Mouse (Mus musculus) CH12.LX (cell line): ENCODE data around the gene Srbd1. TPM values are rescaled to one million over a fixed set of nuclear protein-coding genes. Genes with fewer than 3 reads are reported as not detected.

ENCODE experiments used
- DNase-seq: peaks from one replicate; pipeline ENCODE4 v3.0.0-alpha.2; 2013; ENCODE audit errors: extremely low read depth
- H3K27ac ChIP-seq: 2 replicates; pipeline ENCODE4 v1.5.1; 2012; ENCODE audit warnings: low read depth, mild to moderate bottlenecking, control low read depth, moderate library complexity; ENCODE audit not compliant: insufficient read depth
- H3K27me3 ChIP-seq: replicated peaks from 2 replicates; pipeline ENCODE3; 2012; ENCODE audit warnings: inconsistent platforms
- H3K36me3 ChIP-seq, 2 experiments: replicated peaks in 1 of 2; 2 replicates each; pipeline versions ENCODE3 to v1.6.1; 2012; ENCODE audit warnings: inconsistent platforms in 1 of 2, low read length in 1 of 2, mild to moderate bottlenecking in 1 of 2, mixed read lengths in 1 of 2, moderate library complexity in 1 of 2; ENCODE audit not compliant: control insufficient read depth in 1 of 2, insufficient read depth in 1 of 2
- H3K4me1 ChIP-seq, 2 experiments: 2 replicates each; pipeline ENCODE4 v1.6.1; 2012; ENCODE audit warnings: inconsistent platforms in 1 of 2, moderate library complexity in 1 of 2; ENCODE audit not compliant: insufficient read depth in 2 of 2, control insufficient read depth in 1 of 2
- H3K4me2 ChIP-seq: 2 replicates; pipeline ENCODE4 v1.6.1; 2012; ENCODE audit warnings: low read depth, mild to moderate bottlenecking, control low read depth; ENCODE audit not compliant: poor library complexity, insufficient read depth, severe bottlenecking
- H3K4me3 ChIP-seq, 3 experiments: fragments of 150-350 bp in 1 of 3; sonication (generic) in 1 of 3; replicated peaks in 1 of 3; 2 replicates each; pipeline versions ENCODE3 to v1.5.1; 2011 to 2012; ENCODE audit warnings: low read depth in 2 of 3, low read length in 2 of 3, mild to moderate bottlenecking in 2 of 3, moderate library complexity in 2 of 3, control low read depth in 1 of 3, improper control_type of control experiment in 1 of 3, inconsistent platforms in 1 of 3, mixed read lengths in 1 of 3; ENCODE audit not compliant: poor library complexity in 1 of 3
- H3K79me2 ChIP-seq: replicated peaks from 2 replicates; pipeline ENCODE4 v1.6.1; 2012; ENCODE audit warnings: mild to moderate bottlenecking, moderate library complexity; ENCODE audit not compliant: control insufficient read depth, poor library complexity, insufficient read depth, severe bottlenecking; ENCODE audit errors: extremely low read depth
- H3K9ac ChIP-seq: 2 replicates; pipeline ENCODE4 v1.6.1; 2012; ENCODE audit warnings: low read depth, mild to moderate bottlenecking, control low read depth, moderate library complexity; ENCODE audit not compliant: insufficient read depth
- H3K9me3 ChIP-seq: replicated peaks from 2 replicates; pipeline ENCODE3; 2012; ENCODE audit warnings: low read length, inconsistent platforms, mixed read lengths
- BHLHE40 ChIP-seq: IDR thresholded peaks from 2 replicates; pipeline ENCODE4 v1.6.1; 2011; ENCODE audit warnings: mild to moderate bottlenecking, low read depth, low read length, improper control_type of control experiment
- CHD1 ChIP-seq: IDR thresholded peaks from 2 replicates; pipeline ENCODE4 v1.6.1; 2012; ENCODE audit warnings: low read depth, low read length, improper control_type of control experiment, inconsistent platforms
- CHD2 ChIP-seq: IDR thresholded peaks from 2 replicates; pipeline ENCODE4 v1.6.1; 2011; ENCODE audit warnings: low read length, improper control_type of control experiment
- E2F4 ChIP-seq: IDR thresholded peaks from 2 replicates; pipeline ENCODE4 v1.6.1; 2011; ENCODE audit warnings: low read depth, low read length, improper control_type of control experiment; ENCODE audit not compliant: insufficient replicate concordance
- EP300 ChIP-seq: IDR thresholded peaks from 2 replicates; pipeline ENCODE4 v1.6.1; 2011; ENCODE audit warnings: low read length, improper control_type of control experiment
- ETS1 ChIP-seq: conservative IDR thresholded peaks from 2 replicates; pipeline ENCODE4 v1.6.1; 2012; ENCODE audit warnings: low read depth, mild to moderate bottlenecking, inconsistent platforms, low read length, improper control_type of control experiment, moderate library complexity
- HCFC1 ChIP-seq: IDR thresholded peaks from 2 replicates; pipeline ENCODE4 v1.6.1; 2012; ENCODE audit warnings: low read depth, mild to moderate bottlenecking, inconsistent platforms, low read length, improper control_type of control experiment
- JUN ChIP-seq: IDR thresholded peaks from 2 replicates; pipeline ENCODE4 v1.6.1; 2011; ENCODE audit warnings: low read depth, mild to moderate bottlenecking, low read length, improper control_type of control experiment, moderate library complexity; ENCODE audit not compliant: insufficient read depth
- JUND ChIP-seq: conservative IDR thresholded peaks from 2 replicates; pipeline ENCODE4 v1.6.1; 2011; ENCODE audit warnings: low read depth, low read length, improper control_type of control experiment
- MAFK ChIP-seq: IDR thresholded peaks from 2 replicates; pipeline ENCODE4 v1.6.1; 2011; ENCODE audit warnings: low read length, improper control_type of control experiment; ENCODE audit not compliant: insufficient replicate concordance
- MAX ChIP-seq: IDR thresholded peaks from 2 replicates; pipeline ENCODE4 v1.6.1; 2011; ENCODE audit warnings: low read length, improper control_type of control experiment
- MAZ ChIP-seq: IDR thresholded peaks from 2 replicates; pipeline ENCODE4 v1.6.1; 2012; ENCODE audit warnings: low read depth, mild to moderate bottlenecking, inconsistent platforms, low read length, improper control_type of control experiment, moderate library complexity
- NELFE ChIP-seq: IDR thresholded peaks from 2 replicates; pipeline ENCODE4 v1.6.1; 2011; ENCODE audit warnings: low read depth, low read length, improper control_type of control experiment
- NRF1 ChIP-seq: IDR thresholded peaks from 2 replicates; pipeline ENCODE4 v1.6.1; 2014; ENCODE audit warnings: low read depth, mild to moderate bottlenecking, inconsistent platforms, low read length, improper control_type of control experiment, moderate library complexity
- RCOR1 ChIP-seq: conservative IDR thresholded peaks from 2 replicates; pipeline ENCODE4 v1.6.1; 2012; ENCODE audit warnings: low read depth, mild to moderate bottlenecking, inconsistent platforms, low read length, improper control_type of control experiment
- SMC3 ChIP-seq: IDR thresholded peaks from 2 replicates; pipeline ENCODE4 v1.6.1; 2011; ENCODE audit warnings: low read depth, low read length, improper control_type of control experiment
- TCF12 ChIP-seq: IDR thresholded peaks from 2 replicates; pipeline ENCODE4 v1.6.1; 2014; ENCODE audit warnings: low read depth, mild to moderate bottlenecking, inconsistent platforms, low read length, improper control_type of control experiment
- USF1 ChIP-seq: IDR thresholded peaks from 2 replicates; pipeline ENCODE4 v1.6.1; 2014; ENCODE audit warnings: low read depth, mild to moderate bottlenecking, inconsistent platforms, low read length, improper control_type of control experiment
- ZC3H11A ChIP-seq: IDR thresholded peaks from 2 replicates; pipeline ENCODE4 v1.6.1; 2012; ENCODE audit warnings: low read depth, mild to moderate bottlenecking, inconsistent platforms, low read length, improper control_type of control experiment
- ZNF384 ChIP-seq: IDR thresholded peaks from 2 replicates; pipeline ENCODE4 v1.6.1; 2012; ENCODE audit warnings: low read depth, low read length, improper control_type of control experiment, inconsistent platforms
- dilution Hi-C: fragments of 300-500 bp; cut with MboI; formaldehyde crosslinking; loops from 2 replicates; pipeline ENCODE4 v1.14.3; 2020; ENCODE audit warnings: low sequenced_read_pairs; ENCODE audit not compliant: extremely low pct_unique_long_range_greater_than_20kb, extremely low pct_ligation_motif_present
- in situ Hi-C: fragments of 300-500 bp; cut with MboI; formaldehyde crosslinking; loops from 3 replicates; pipeline ENCODE4 v1.14.3; 2019; ENCODE audit warnings: low sequenced_read_pairs, low pct_ligation_motif_present, low pct_unique_long_range_greater_than_20kb, mixed read lengths
- polyA plus RNA-seq: library from polyadenylated mRNA; unstranded; fragments of >175 nt; gene quantifications from 2 replicates; pipeline ENCODE4 v1.2.1, GENCODE M21; 2012; ENCODE audit warnings: low read depth; ENCODE audit not compliant: insufficient read length
- total RNA-seq, 2 experiments: library from RNA; depleted of rRNA; stranded (reverse); fragments of 300-350 nt in 1 of 2; fragments of >200 nt in 1 of 2; gene quantifications; 2 replicates each; pipeline ENCODE4 v1.2.3; 2012 to 2014

Gene Srbd1
- total and polyA plus RNA-seq, 3 experiments: 21.5 to 34.5 (median 24.8) TPM

- dilution Hi-C loops: no loop called here
- H3K9ac ChIP-seq: no peak overlapping the region
Observed at GRCm38 (mm10) chr17:85941141-85941738, 203.7 kb downstream of the Srbd1 start.

GRCm38 (mm10) chr17:85937131-85937530 lies 207.8 kb downstream of the Srbd1 start:
- peaks cover 9% of the 10 kb centered on the region for H3K9me3 ChIP-seq
- no peaks in the 10 kb centered on the region for H3K79me2 ChIP-seq
- no peaks in the 10 kb centered on the region for H3K27me3 ChIP-seq
- in situ Hi-C loops: no loop called here
- H3K4me3 ChIP-seq: no peak overlapping the region
- TF ChIP-seq USF1 (no peak), BHLHE40 (no peak), CHD1 (no peak), ZC3H11A (no peak), TCF12 (no peak), MAZ (no peak), NELFE (no peak), JUN (no peak), MAFK (no peak), SMC3 (no peak), MAX (no peak), EP300 (no peak), HCFC1 (no peak), RCOR1 (no peak), ZNF384 (no peak)
- TF ChIP-seq, all 38 proteins: peak for 0
- Histone ChIP-seq H3K36me3 (no peaks in the 10 kb centered on the region), H3K4me2 (no peak overlapping the region), H3K4me1 (peaks cover 0 to 10% of the 10 kb centered on the region in 2 experiments; a peak in 3 of 4 replicates), H3K9ac (no peak overlapping the region), H3K27ac (no peak overlapping the region)
- dilution Hi-C loops: no loop called here
- DNase-seq: no peak

More at GRCm38 (mm10) chr17:85941141-85941738, 203.7 kb downstream of the Srbd1 start:
- no peak overlapping the region for H3K27ac ChIP-seq
- no peaks in the 10 kb centered on the region for H3K36me3 ChIP-seq
- no peaks in the 10 kb centered on the region for H3K79me2 ChIP-seq
- no peak overlapping the region for H3K4me2 ChIP-seq
- DNase-seq: no peak
- H3K27me3 ChIP-seq: no peaks in the 10 kb centered on the region
- H3K4me3 ChIP-seq: no peak overlapping the region
- TF ChIP-seq ETS1 (no peak), CHD2 (no peak), E2F4 (no peak), NRF1 (no peak), JUN (peak; percentile 21; the same call in 1 of the 2 replicates), JUND (peak; percentile 75)
- TF ChIP-seq, all 38 proteins: peak for 2
- in situ Hi-C loops: no loop called here
- H3K4me1 ChIP-seq: peaks cover 0 to 8% of the 10 kb centered on the region in 2 experiments; a peak in 1 of 4 replicates
- H3K9me3 ChIP-seq: peaks cover 11% of the 10 kb centered on the region
